Mouse (Mus musculus) forebrain, embryonic 12.5 days (tissue): ENCODE measurements around the gene Opcml. TPM values are rescaled to one million over a fixed set of nuclear protein-coding genes. Genes with fewer than 3 reads are reported as not detected.

ENCODE experiments used
- ATAC-seq: fragments of 200-750 bp; cut with Nextera tagmentation; 2 replicates; pipeline ENCODE4 v1.8.0; 2017; ENCODE audit warnings: moderate TSS enrichment; ENCODE audit not compliant: low FRiP score
- H3K27ac ChIP-seq: fragments of 300-500 bp; sonication (generic); 2 replicates; pipeline ENCODE4 v1.5.1; 2016; ENCODE audit warnings: mild to moderate bottlenecking
- H3K27me3 ChIP-seq: fragments of 300-500 bp; sonication (generic); 2 replicates; pipeline ENCODE4 v1.6.1; 2016; ENCODE audit warnings: mild to moderate bottlenecking
- H3K36me3 ChIP-seq: fragments of 300-500 bp; sonication (generic); replicated peaks from 2 replicates; pipeline ENCODE4 v1.6.1; 2016; ENCODE audit warnings: mild to moderate bottlenecking
- H3K4me1 ChIP-seq: fragments of 300-500 bp; sonication (generic); 2 replicates; pipeline ENCODE4 v1.6.1; 2016
- H3K4me2 ChIP-seq: fragments of 300-500 bp; sonication (generic); 2 replicates; pipeline ENCODE4 v1.6.1; 2016; ENCODE audit warnings: mild to moderate bottlenecking, moderate library complexity
- H3K4me3 ChIP-seq: fragments of 300-500 bp; sonication (generic); replicated peaks from 2 replicates; pipeline ENCODE4 v1.5.1; 2016; ENCODE audit warnings: mild to moderate bottlenecking
- H3K9ac ChIP-seq: fragments of 300-500 bp; sonication (generic); 2 replicates; pipeline ENCODE4 v1.6.1; 2016; ENCODE audit warnings: mild to moderate bottlenecking
- H3K9me3 ChIP-seq: fragments of 300-500 bp; sonication (generic); 2 replicates; pipeline ENCODE4 v1.6.1; 2016
- whole genome bisulfite sequencing: fragments of 180-500 bp; shearing (Covaris S2); methylation state at CpG from one replicate; pipeline ENCODE4 v1.1.7; 2016; 5-methylcytosine and 5-hydroxymethylcytosine counted together
- polyA plus RNA-seq: library from polyadenylated mRNA; unstranded; fragments of >200 nt; fragmentation: Nextera tagmentation; extraction: Ambion mirVana; gene quantifications from 2 replicates; pipeline ENCODE4 v1.2.1, GENCODE M21; 2016

The Opcml gene
- polyA plus RNA-seq = 4.6 and 6.2 TPM in 2 replicates

DNA sequence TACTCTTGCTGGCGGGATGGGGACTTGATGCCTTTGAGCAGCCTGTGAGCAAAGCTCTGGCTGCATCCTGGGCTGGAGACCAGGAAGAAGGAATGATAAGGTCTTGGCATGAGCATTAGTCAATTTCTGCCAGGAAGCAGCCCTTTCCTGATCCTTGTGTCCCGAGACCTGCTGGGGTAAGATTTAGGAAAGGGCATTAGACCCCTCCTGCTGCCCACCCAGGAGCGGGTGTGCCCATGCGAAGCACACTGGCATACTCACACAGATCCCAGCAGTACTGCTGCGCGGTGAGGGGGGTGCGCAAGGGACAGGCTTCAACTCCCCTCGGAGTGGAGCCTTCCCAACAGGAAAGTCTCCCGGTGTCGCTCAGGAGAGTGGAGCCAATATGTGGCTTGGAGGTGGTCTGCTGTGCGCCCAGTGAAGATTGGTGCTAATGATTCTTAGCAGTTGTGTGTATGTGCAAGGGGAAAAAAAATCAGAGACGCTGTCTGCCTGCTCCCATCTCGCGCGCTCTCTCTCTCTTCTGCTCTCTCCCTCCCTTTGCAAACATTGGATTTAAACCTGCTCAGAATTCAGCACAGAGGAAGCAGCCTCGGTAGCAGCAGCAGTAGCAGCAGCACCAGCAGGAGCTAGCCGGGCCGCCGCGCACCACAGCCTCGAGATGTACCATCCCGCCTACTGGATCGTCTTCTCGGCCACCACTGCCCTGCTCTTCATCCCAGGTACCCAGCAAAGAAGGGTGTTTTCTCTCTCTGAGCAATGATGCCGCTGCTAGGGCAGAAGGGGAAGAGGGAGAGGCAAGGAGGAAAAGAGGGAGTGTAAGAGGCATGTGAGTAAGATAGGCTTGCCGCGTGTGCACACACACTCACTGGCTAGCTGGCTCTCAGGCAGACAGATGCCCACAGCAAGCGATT is at the start of gene Opcml:
Gene Opcml, plus strand, starts transcription at position 51 of the 914 bp plus-strand sequence.
- peak within 1 kb of the TSS; percentile 60 for H3K9ac ChIP-seq
- H3K9me3 ChIP-seq = no peaks in the 10 kb centered on the region
- peak; percentile 82 for ATAC-seq
- peaks cover 11% of the 10 kb centered on the region; the same call in 1 of the 2 replicates for H3K4me1 ChIP-seq
- H3K4me2 ChIP-seq = peak within 1 kb of the TSS; percentile 79
- H3K27ac ChIP-seq = no peak within 1 kb of the TSS
- peak within 1 kb of the TSS; percentile 45 for H3K4me3 ChIP-seq
- H3K36me3 ChIP-seq = no peaks in the 10 kb centered on the region
- WGBS = under 1% methylated on average over 28 of the region's 28 CpGs
- peaks cover 35% of the 10 kb centered on the region for H3K27me3 ChIP-seq

DNA sequence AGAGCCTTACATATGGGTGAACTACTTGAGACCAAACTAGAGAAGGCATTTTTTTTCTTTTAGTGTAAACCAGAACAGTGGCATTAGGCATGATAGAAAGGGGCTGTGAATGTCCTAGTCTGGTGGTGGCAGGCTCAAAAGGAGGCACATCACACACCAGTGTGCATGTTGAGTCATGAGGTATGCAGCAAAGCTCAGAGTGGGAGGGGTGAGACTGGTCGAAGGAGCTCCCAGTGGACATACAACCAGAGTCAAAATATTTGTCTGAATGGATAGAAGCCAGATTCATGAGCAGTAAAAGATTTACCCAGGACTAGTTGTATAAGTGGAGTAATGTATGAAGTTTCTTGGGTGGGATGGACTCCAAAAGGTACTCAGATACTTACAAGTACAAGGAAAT is 31.9 kb upstream of the Opcml start:
- Histone ChIP-seq H3K27me3 (no peaks in the 10 kb centered on the region), H3K4me1 (no peaks in the 10 kb centered on the region), H3K4me3 (no peak overlapping the region), H3K9me3 (no peaks in the 10 kb centered on the region), H3K9ac (no peak overlapping the region), H3K36me3 (no peaks in the 10 kb centered on the region), H3K27ac (no peak overlapping the region), H3K4me2 (no peak overlapping the region)
- WGBS = 83% methylated on average over 1 of the region's 1 CpGs
- ATAC-seq = no peak

GRCm38 (mm10) chr9:27761196-27761595 is 29.4 kb upstream of the Opcml start:
- no peak overlapping the region for H3K9ac ChIP-seq
- no peak overlapping the region for H3K4me2 ChIP-seq
- no peak overlapping the region for H3K4me3 ChIP-seq
- no peak for ATAC-seq
- H3K4me1 ChIP-seq = no peaks in the 10 kb centered on the region
- H3K36me3 ChIP-seq = no peaks in the 10 kb centered on the region
- no peak overlapping the region for H3K27ac ChIP-seq
- H3K27me3 ChIP-seq = no peaks in the 10 kb centered on the region
- no peaks in the 10 kb centered on the region for H3K9me3 ChIP-seq
- WGBS = 93% methylated on average over 2 of the region's 2 CpGs

GRCm38 (mm10) chr9:27766446-27766845 is 24.1 kb upstream of the Opcml start:
- Histone ChIP-seq H3K9me3 (no peaks in the 10 kb centered on the region), H3K9ac (no peak overlapping the region), H3K4me1 (no peaks in the 10 kb centered on the region), H3K36me3 (no peaks in the 10 kb centered on the region), H3K4me3 (no peak overlapping the region), H3K27ac (no peak overlapping the region), H3K4me2 (no peak overlapping the region), H3K27me3 (no peaks in the 10 kb centered on the region)
- ATAC-seq = no peak
- 81% methylated on average over 3 of the region's 3 CpGs for WGBS

- H3K4me1 ChIP-seq = no peaks in the 10 kb centered on the region
- H3K9ac ChIP-seq = no peak overlapping the region
- H3K36me3 ChIP-seq = no peaks in the 10 kb centered on the region
- no peak overlapping the region for H3K4me2 ChIP-seq
- no peaks in the 10 kb centered on the region for H3K27me3 ChIP-seq
- no peak overlapping the region for H3K27ac ChIP-seq
- H3K4me3 ChIP-seq = no peak overlapping the region
- ATAC-seq = no peak
- no peaks in the 10 kb centered on the region for H3K9me3 ChIP-seq
- 91% methylated on average over 8 of the region's 8 CpGs for WGBS
Observed at GRCm38 (mm10) chr9:27767196-27767900, 23.2 kb upstream of the Opcml start.

- ATAC-seq = no peak
- Histone ChIP-seq H3K27ac (no peak overlapping the region), H3K9me3 (no peaks in the 10 kb centered on the region), H3K4me2 (no peak overlapping the region), H3K9ac (no peak overlapping the region), H3K27me3 (no peaks in the 10 kb centered on the region), H3K4me3 (no peak overlapping the region), H3K4me1 (no peaks in the 10 kb centered on the region), H3K36me3 (no peaks in the 10 kb centered on the region)
Observed at GRCm38 (mm10) chr9:27768788-27769187, 21.8 kb upstream of the Opcml start.

DNA sequence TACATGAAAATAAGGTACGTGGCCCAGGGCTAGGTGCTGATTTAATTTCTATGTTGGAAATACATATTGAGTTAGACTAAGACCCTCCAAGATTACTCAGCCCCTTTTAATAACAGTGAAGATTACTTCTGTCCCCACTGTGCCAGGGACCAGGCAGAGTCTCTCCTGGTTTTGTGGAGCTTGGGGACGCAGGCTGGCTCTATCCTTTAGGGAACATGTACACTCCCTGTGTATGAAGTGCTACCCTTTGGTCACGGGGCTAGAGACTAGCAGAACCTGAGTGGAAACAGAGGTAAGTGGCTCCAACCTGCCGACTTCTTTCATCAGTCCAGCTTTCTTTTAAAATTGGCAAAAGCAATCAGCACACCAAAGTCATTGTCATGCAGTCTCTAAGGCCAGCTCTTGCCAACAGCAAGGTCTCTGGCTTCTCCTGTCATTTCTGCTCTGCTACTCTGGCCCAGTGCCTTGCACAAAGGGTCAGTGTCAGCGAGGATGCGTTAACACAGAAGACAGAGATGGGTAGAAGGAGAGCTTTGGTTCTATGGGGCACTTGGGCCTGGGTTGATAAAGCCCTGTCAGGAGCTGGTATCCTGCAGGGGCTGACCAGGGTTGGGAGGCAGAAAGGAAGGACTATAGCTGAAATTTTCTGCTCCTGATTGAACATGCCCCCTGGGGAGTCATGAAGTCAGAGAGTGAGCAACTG is 9.1 kb upstream of the Opcml start:
- Histone ChIP-seq H3K9me3 (no peaks in the 10 kb centered on the region), H3K27ac (0 out of 2 replicates have a peak overlapping the region, but pooled peaks have one; percentile 25), H3K4me1 (peaks cover 12% of the 10 kb centered on the region), H3K36me3 (no peaks in the 10 kb centered on the region), H3K4me3 (no peak overlapping the region), H3K9ac (no peak overlapping the region), H3K27me3 (no peaks in the 10 kb centered on the region), H3K4me2 (no peak overlapping the region)
- WGBS = 61% methylated on average over 6 of the region's 6 CpGs
- ATAC-seq = peak; percentile 36; the same call in 1 of the 2 replicates

DNA sequence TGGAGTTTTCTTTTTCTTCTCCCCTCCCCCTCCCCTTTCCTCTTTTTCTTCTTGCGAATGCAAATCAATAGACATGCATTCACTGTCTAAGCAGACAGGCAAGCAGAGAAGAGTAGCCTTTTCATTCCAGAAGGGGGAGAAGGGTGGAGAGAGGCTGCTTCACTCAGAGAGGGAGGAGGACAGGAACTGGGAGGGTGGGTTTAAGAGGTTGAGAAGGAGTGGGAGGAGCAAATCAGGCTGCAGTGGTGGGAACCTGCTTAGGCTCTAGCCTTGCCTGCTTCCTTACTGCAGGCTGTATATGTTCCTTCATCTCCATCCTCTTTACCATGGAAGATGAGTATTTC is 8.6 kb upstream of the Opcml start:
- Histone ChIP-seq H3K9me3 (no peaks in the 10 kb centered on the region), H3K4me1 (peaks cover 12% of the 10 kb centered on the region), H3K27me3 (no peaks in the 10 kb centered on the region), H3K27ac (no peak overlapping the region), H3K4me2 (no peak overlapping the region), H3K9ac (no peak overlapping the region), H3K36me3 (no peaks in the 10 kb centered on the region), H3K4me3 (no peak overlapping the region)
- ATAC-seq = peak; percentile 75
- 0% methylated on average over 1 of the region's 1 CpGs for WGBS

GRCm38 (mm10) chr9:27791639-27791966 is 1.0 kb downstream of the Opcml start:
- peak overlapping the region; percentile 79 for H3K4me2 ChIP-seq
- peaks cover 11% of the 10 kb centered on the region; the same call in 1 of the 2 replicates for H3K4me1 ChIP-seq
- H3K9ac ChIP-seq = peak overlapping the region; percentile 60
- H3K27me3 ChIP-seq = peaks cover 35% of the 10 kb centered on the region
- WGBS = 2% methylated on average over 12 of the region's 12 CpGs
- H3K27ac ChIP-seq = no peak overlapping the region
- no peaks in the 10 kb centered on the region for H3K9me3 ChIP-seq
- H3K36me3 ChIP-seq = no peaks in the 10 kb centered on the region
- H3K4me3 ChIP-seq = peak overlapping the region; percentile 45
- peak; percentile 39; the same call in 1 of the 2 replicates for ATAC-seq

DNA sequence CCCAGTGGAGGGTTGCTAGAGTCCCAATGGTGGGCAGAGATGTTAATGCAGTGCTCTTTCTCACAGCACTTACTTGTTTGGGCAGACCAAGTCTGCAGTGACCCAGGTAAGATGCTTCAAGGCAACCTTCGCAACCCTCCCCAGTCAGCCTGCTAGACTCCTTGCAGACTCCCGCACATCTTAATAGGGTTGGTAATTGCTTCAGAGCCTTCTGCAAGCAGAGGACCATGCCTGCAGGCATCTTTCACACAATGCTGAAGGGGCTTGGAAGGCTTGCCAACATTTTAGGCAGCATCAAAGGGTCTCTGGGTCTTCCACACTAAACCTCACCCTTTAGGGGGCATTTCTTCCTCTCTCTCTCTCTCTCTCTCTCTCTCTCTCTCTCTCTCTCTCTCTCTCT is 1.7 kb downstream of the Opcml start:
- Histone ChIP-seq H3K27me3 (peaks cover 35% of the 10 kb centered on the region), H3K9me3 (no peaks in the 10 kb centered on the region), H3K4me1 (peaks cover 11% of the 10 kb centered on the region; the same call in 1 of the 2 replicates), H3K9ac (no peak overlapping the region), H3K4me2 (no peak overlapping the region), H3K36me3 (no peaks in the 10 kb centered on the region), H3K27ac (no peak overlapping the region), H3K4me3 (no peak overlapping the region)
- WGBS = 32% methylated on average over 2 of the region's 2 CpGs
- no peak for ATAC-seq

GRCm38 (mm10) chr9:27792994-27793393 is 2.4 kb downstream of the Opcml start:
- no peak overlapping the region for H3K27ac ChIP-seq
- peaks cover 11% of the 10 kb centered on the region; the same call in 1 of the 2 replicates for H3K4me1 ChIP-seq
- peaks cover 35% of the 10 kb centered on the region for H3K27me3 ChIP-seq
- 76% methylated on average over 3 of the region's 3 CpGs for WGBS
- H3K36me3 ChIP-seq = no peaks in the 10 kb centered on the region
- no peak overlapping the region for H3K4me2 ChIP-seq
- no peaks in the 10 kb centered on the region for H3K9me3 ChIP-seq
- H3K9ac ChIP-seq = no peak overlapping the region
- no peak for ATAC-seq
- no peak overlapping the region for H3K4me3 ChIP-seq

GRCm38 (mm10) chr9:27796535-27796934 is 6.0 kb downstream of the Opcml start:
- Histone ChIP-seq H3K27me3 (peaks cover 18% of the 10 kb centered on the region), H3K9ac (no peak overlapping the region), H3K36me3 (no peaks in the 10 kb centered on the region), H3K9me3 (no peaks in the 10 kb centered on the region), H3K4me3 (no peak overlapping the region), H3K4me1 (0 out of 2 replicates have a peak, but pooled peaks cover under 1% of the 10 kb centered on the region), H3K4me2 (no peak overlapping the region), H3K27ac (no peak overlapping the region)
- no peak for ATAC-seq
- WGBS = 91% methylated on average over 1 of the region's 1 CpGs
